Comparison of ENCODE assay signal across 33 mouse cellular contexts in genomic region chr15:11534404-11535251, GRCm38 (mm10).
"Had no signal": no experiment of that assay in that cellular context is flagged by ENCODE, and none has a peak within 500 bp of the region (broad histone marks: within the 10 kb centered on the region; RNA-seq: fewer than 3 reads in every experiment).

No protein-coding gene starts in this region.

- H3K9ac ChIP-seq: heart, embryonic 12.5 days; heart, embryonic 13.5 days; heart, embryonic 15.5 days; hindbrain, embryonic 12.5 days; hindbrain, embryonic 13.5 days; hindbrain, embryonic 14.5 days; hindbrain, embryonic 15.5 days; intestine, embryonic 15.5 days had no signal

- H3K4me2 ChIP-seq: heart, embryonic 11.5 days; heart, embryonic 12.5 days; heart, embryonic 13.5 days; heart, embryonic 15.5 days; hindbrain, embryonic 12.5 days; hindbrain, embryonic 13.5 days; hindbrain, embryonic 14.5 days; hindbrain, embryonic 15.5 days; intestine, embryonic 15.5 days had no signal

- H3K4me1 ChIP-seq: hindbrain, embryonic 10.5 days; hindbrain, embryonic 12.5 days; hindbrain, embryonic 15.5 days; intestine, embryonic 15.5 days had no signal

- H3K9me3 ChIP-seq: heart, embryonic 10.5 days; heart, embryonic 12.5 days; heart, embryonic 13.5 days; heart, embryonic 15.5 days; hindbrain, embryonic 10.5 days; hindbrain, embryonic 12.5 days; hindbrain, embryonic 13.5 days; hindbrain, embryonic 15.5 days; intestine, embryonic 15.5 days had no signal

- ATAC-seq: hindbrain, embryonic 16.5 days; hindbrain, postnatal 0 days; inflammation-experienced regulatory T-cells, adult 6 months; intestine, embryonic 15.5 days; intestine, embryonic 16.5 days; intestine, postnatal 0 days had no signal

- H3K4me3 ChIP-seq: heart, embryonic 10.5 days; heart, embryonic 12.5 days; heart, embryonic 13.5 days; heart, embryonic 15.5 days; hindbrain, embryonic 10.5 days; hindbrain, embryonic 12.5 days; hindbrain, embryonic 13.5 days; hindbrain, embryonic 15.5 days; intestine, embryonic 15.5 days; layer of hippocampus, adult 2 months; left cerebral cortex, adult 2 months had no signal

- H3K27ac ChIP-seq: heart, embryonic 10.5 days; heart, embryonic 13.5 days; heart, embryonic 15.5 days; hindbrain, embryonic 10.5 days; hindbrain, embryonic 12.5 days; hindbrain, embryonic 13.5 days; hindbrain, embryonic 14.5 days; hindbrain, embryonic 15.5 days; hindbrain, postnatal 0 days; intestine, embryonic 15.5 days; layer of hippocampus, adult 2 months; left cerebral cortex, adult 2 months had no signal

- H3K36me3 ChIP-seq: heart, embryonic 10.5 days; heart, embryonic 12.5 days; heart, embryonic 13.5 days; heart, embryonic 15.5 days; hindbrain, embryonic 10.5 days; hindbrain, embryonic 12.5 days; hindbrain, embryonic 13.5 days; hindbrain, embryonic 15.5 days; intestine, embryonic 15.5 days had no signal

- H3K27me3 ChIP-seq: heart, embryonic 12.5 days; heart, embryonic 13.5 days; heart, embryonic 15.5 days; hindbrain, embryonic 12.5 days; hindbrain, embryonic 13.5 days; hindbrain, embryonic 15.5 days; intestine, embryonic 15.5 days had no signal

- DNase-seq: heart, postnatal 10 days; heart, postnatal 14 days; heart, postnatal 36 days; heart, postnatal 4 days; kidney, adult 11 months; kidney, adult 18-20 months; kidney, adult 2 months; kidney, adult 8-10 months; kidney, postnatal 10 days; kidney, postnatal 14 days; kidney, postnatal 25 days; kidney, postnatal 36 days; kidney, postnatal 4 days; layer of hippocampus, adult 9-11 months; layer of hippocampus, postnatal 36 days had no signal
